Mouse (Mus musculus) testis, adult 2 months (tissue): ENCODE data around the gene Sugct. TPM values are rescaled to one million over a fixed set of nuclear protein-coding genes. Genes with fewer than 3 reads are reported as not detected.

Experiments
- H3K27ac ChIP-seq: fragments of 200-500 bp; 2 replicates; pipeline ENCODE4 v1.5.1; 2012; ENCODE audit warnings: low read depth, low read length; ENCODE audit not compliant: control insufficient read depth, insufficient read depth
- H3K27me3 ChIP-seq: fragments of 200-500 bp; 2 replicates; pipeline ENCODE4 v1.6.1; 2012; ENCODE audit warnings: mild to moderate bottlenecking, low read length, moderate library complexity; ENCODE audit not compliant: control insufficient read depth, insufficient read depth
- H3K36me3 ChIP-seq: fragments of 200-500 bp; 2 replicates; pipeline ENCODE4 v1.6.1; 2012; ENCODE audit warnings: mild to moderate bottlenecking, low read length; ENCODE audit not compliant: control insufficient read depth, insufficient read depth
- H3K4me1 ChIP-seq: fragments of 200-500 bp; 2 replicates; pipeline ENCODE4 v1.6.1; 2012; ENCODE audit warnings: low read length; ENCODE audit not compliant: control insufficient read depth, insufficient read depth
- H3K4me3 ChIP-seq: fragments of 200-500 bp; 2 replicates; pipeline ENCODE4 v1.5.1; 2012; ENCODE audit warnings: low read depth, mild to moderate bottlenecking, low read length, moderate library complexity, mixed read lengths; ENCODE audit not compliant: control insufficient read depth
- CTCF ChIP-seq: fragments of 200-500 bp; IDR thresholded peaks from 2 replicates; pipeline ENCODE4 v1.5.1; 2012; ENCODE audit warnings: low read depth, mild to moderate bottlenecking, inconsistent platforms, low read length, moderate library complexity; ENCODE audit not compliant: control insufficient read depth, insufficient read depth, insufficient replicate concordance
- POLR2A ChIP-seq: fragments of 200-500 bp; IDR thresholded peaks from 2 replicates; pipeline ENCODE4 v1.6.1; 2012; ENCODE audit warnings: low read depth, mild to moderate bottlenecking, inconsistent platforms, low read length, moderate library complexity; ENCODE audit not compliant: control insufficient read depth
- polyA plus RNA-seq: library from polyadenylated mRNA; depleted of rRNA; stranded (reverse); fragments of >200 nt; gene quantifications from 2 replicates; pipeline ENCODE4 v1.2.3, GENCODE M21; 2012

The Sugct gene
- polyA plus RNA-seq, 1 experiment = 1.2 TPM

DNA sequence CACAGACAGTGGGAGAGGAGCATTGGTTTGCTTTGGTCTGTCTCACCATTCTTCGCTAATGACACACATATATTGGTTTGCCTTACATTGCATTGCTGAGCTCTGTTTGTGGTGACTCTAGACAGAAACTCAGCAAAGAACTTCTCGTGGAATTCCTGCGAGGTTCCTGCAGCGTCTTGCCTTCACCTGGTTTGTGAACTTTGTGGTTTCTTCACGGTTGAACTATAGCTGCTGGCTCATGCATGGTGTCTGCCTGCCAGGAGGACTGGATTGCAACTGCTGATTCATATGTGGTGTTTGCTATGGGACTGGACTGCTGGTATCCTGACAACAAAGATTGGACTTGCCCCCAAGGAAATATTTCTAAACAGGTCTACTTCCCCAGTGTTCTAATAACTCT, 91.6 kb downstream of the Sugct start:
- no peaks in the 10 kb centered on the region for H3K4me1 ChIP-seq
- no peaks in the 10 kb centered on the region for H3K27me3 ChIP-seq
- H3K27ac ChIP-seq = no peak overlapping the region
- H3K4me3 ChIP-seq = no peak overlapping the region
- no peaks in the 10 kb centered on the region for H3K36me3 ChIP-seq
- no peak for TF ChIP-seq POLR2A
- no peak for TF ChIP-seq CTCF

DNA sequence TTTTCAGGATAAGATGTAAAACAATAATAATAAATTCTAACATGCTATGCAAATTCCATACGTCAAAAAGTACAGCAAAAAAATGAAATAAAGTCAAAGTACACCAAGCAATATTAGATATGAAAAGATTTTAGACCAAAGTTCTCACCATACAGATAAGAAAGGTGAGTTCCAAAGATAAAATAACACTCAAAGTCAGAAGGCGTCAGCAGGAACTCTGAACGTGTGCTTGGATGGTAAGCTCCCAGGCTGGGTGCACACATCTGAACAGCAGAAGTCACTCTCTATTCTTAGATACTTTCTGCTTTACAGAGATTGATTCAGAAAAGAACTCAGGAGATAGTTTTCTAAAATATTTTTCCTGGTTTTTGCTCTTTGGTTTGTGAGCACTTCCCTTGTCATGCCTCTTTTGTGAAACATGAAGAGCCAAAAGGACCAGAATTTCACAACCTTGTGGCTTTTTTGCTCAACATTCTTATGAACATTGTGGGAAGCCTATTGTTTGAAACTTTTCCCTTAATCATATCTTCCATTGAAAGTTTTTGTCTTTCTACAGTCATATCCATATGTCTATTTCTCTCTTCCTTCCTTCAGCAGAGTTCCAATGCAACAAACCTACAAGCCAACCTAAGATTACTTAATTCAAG, 110.0 kb downstream of the Sugct start:
- Histone ChIP-seq H3K36me3 (no peaks in the 10 kb centered on the region), H3K4me3 (no peak overlapping the region)

GRCm38 (mm10) chr13:17584804-17585203, 110.5 kb downstream of the Sugct start:
- Histone ChIP-seq H3K27ac (no peak overlapping the region), H3K4me3 (no peak overlapping the region), H3K36me3 (no peaks in the 10 kb centered on the region), H3K4me1 (no peaks in the 10 kb centered on the region), H3K27me3 (no peaks in the 10 kb centered on the region)
- no peak for TF ChIP-seq POLR2A
- peak; percentile 28; the same call in 1 of the 2 replicates for TF ChIP-seq CTCF

More for the DNA sequence above, 110.0 kb downstream of the Sugct start:
- Histone ChIP-seq H3K27ac (no peak overlapping the region), H3K4me1 (no peaks in the 10 kb centered on the region), H3K27me3 (no peaks in the 10 kb centered on the region)
- TF ChIP-seq CTCF (no peak), POLR2A (no peak)

DNA sequence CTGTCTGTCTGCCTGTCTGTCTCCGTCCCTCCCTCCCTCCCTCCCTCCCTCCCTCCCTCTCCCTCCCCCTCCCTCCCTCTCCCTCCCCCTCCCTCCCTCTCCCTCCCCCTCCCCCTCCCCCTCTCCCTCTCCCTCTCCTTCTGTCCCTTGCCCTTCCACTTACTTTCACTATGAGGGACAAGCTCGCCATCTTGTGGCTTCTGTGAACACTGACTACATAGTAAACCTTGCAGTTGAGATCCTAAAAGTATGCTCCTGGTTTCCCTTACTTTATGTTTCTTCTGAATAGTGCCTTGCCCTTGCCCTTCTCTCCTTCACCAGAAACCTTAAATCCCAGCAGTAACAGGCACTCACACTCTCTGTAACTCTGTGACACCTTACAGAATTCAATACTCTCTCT, 113.7 kb downstream of the Sugct start:
- Histone ChIP-seq H3K36me3 (no peaks in the 10 kb centered on the region), H3K4me3 (no peak overlapping the region), H3K27me3 (no peaks in the 10 kb centered on the region), H3K27ac (no peak overlapping the region), H3K4me1 (no peaks in the 10 kb centered on the region)
- TF ChIP-seq CTCF (no peak), POLR2A (no peak)

DNA sequence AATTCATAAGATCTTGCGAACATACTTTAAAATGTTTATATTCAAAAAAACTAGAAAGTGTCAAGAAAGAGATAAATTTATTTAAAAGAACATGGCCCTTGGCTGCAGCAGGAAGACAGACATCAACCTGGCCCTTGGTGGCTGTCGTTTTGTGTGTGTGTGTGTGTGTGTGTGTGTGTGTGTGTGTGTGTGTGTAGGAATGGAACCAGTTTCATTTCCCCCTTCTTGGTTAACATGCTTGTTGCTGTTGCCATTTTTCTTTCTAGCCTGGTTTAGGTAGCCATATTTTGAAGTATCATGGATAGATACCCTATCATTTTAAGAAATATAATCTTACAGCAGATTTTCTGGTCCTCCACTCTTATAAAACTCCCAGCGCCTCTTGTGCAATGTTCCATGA, 136.0 kb downstream of the Sugct start:
- Histone ChIP-seq H3K27me3 (no peaks in the 10 kb centered on the region), H3K27ac (no peak overlapping the region), H3K36me3 (no peaks in the 10 kb centered on the region), H3K4me1 (no peaks in the 10 kb centered on the region), H3K4me3 (no peak overlapping the region)
- TF ChIP-seq POLR2A = no peak
- TF ChIP-seq CTCF = no peak

GRCm38 (mm10) chr13:17536341-17536740, 159.0 kb downstream of the Sugct start:
- no peaks in the 10 kb centered on the region for H3K36me3 ChIP-seq
- H3K27me3 ChIP-seq = no peaks in the 10 kb centered on the region
- H3K4me3 ChIP-seq = no peak overlapping the region
- TF ChIP-seq POLR2A (no peak), CTCF (no peak)
- no peaks in the 10 kb centered on the region for H3K4me1 ChIP-seq
- no peak overlapping the region for H3K27ac ChIP-seq

DNA sequence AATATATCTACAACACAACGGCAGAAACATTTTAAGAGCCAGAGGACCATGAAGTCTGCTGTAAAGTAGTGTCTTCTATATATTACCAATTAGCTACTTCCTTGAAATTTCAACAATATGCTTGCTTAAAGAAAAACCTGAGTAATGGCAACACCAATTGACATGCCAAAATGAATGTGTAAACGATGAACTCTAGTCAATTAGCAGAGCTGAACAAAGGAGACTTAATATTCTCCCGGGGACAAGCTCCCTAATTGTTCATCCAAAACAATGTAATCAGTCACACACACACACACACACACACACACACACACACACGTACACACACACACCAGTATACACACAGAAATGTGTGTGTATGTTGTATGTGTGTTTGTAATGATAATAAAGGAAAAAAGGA, 160.5 kb downstream of the Sugct start:
- no peak overlapping the region for H3K4me3 ChIP-seq

More for the DNA sequence above, 160.5 kb downstream of the Sugct start:
- Histone ChIP-seq H3K4me1 (no peaks in the 10 kb centered on the region), H3K36me3 (no peaks in the 10 kb centered on the region), H3K27ac (no peak overlapping the region), H3K27me3 (no peaks in the 10 kb centered on the region)
- TF ChIP-seq POLR2A (no peak), CTCF (no peak)
